Mouse (Mus musculus) gastrocnemius, adult 2 months (tissue): ENCODE data around the gene Fmo2. TPM values are rescaled to one million over a fixed set of nuclear protein-coding genes. Genes with fewer than 3 reads are reported as not detected.

Experiments
- DNase-seq: peaks from one replicate; pipeline ENCODE4 v3.0.0; 2022
- H3K27ac ChIP-seq: fragments of 200-600 bp; 2 replicates; pipeline ENCODE4 v1.8.1; 2022; ENCODE audit warnings: mild to moderate bottlenecking
- H3K4me3 ChIP-seq: fragments of 200-600 bp; 2 replicates; pipeline ENCODE4 v1.8.1; 2022; ENCODE audit warnings: mild to moderate bottlenecking, moderate library complexity
- CTCF ChIP-seq: fragments of 200-600 bp; IDR thresholded peaks from 2 replicates; pipeline ENCODE4 v1.8.1; 2022; ENCODE audit warnings: antibody characterized with exemption, mild to moderate bottlenecking, moderate library complexity
- intact Hi-C: fragments of 180-260 bp; cut with DNase I; formaldehyde crosslinking; loops from one replicate; pipeline ENCODE4 v1.15.1; 2025
- long read RNA-seq, 2 experiments: library from polyadenylated mRNA; stranded (forward); transcript quantifications; one replicate each; pipeline ENCODE4 v2.0.0; 2021
- total RNA-seq, 2 experiments: library from RNA; stranded (reverse); gene quantifications; 2 replicates each; pipeline ENCODE4 v1.2.3; 2021

Gene Fmo2
- 10 to 100 TPM; 16.3 to 17.7 TPM for total RNA-seq
- long read RNA-seq, experiment 1, full-length matches to known transcripts: 4 of 8 reads
- long read RNA-seq, experiment 1, partial matches to known transcripts: 0 of 8 reads
- long read RNA-seq, experiment 1, other reads (novel, unspliced or antisense): 4 of 8 reads
- long read RNA-seq, experiment 2, full-length matches to known transcripts: 4 of 7 reads
- long read RNA-seq, experiment 2, partial matches to known transcripts: 0 of 7 reads
- long read RNA-seq, experiment 2, other reads (novel, unspliced or antisense): 3 of 7 reads

DNA sequence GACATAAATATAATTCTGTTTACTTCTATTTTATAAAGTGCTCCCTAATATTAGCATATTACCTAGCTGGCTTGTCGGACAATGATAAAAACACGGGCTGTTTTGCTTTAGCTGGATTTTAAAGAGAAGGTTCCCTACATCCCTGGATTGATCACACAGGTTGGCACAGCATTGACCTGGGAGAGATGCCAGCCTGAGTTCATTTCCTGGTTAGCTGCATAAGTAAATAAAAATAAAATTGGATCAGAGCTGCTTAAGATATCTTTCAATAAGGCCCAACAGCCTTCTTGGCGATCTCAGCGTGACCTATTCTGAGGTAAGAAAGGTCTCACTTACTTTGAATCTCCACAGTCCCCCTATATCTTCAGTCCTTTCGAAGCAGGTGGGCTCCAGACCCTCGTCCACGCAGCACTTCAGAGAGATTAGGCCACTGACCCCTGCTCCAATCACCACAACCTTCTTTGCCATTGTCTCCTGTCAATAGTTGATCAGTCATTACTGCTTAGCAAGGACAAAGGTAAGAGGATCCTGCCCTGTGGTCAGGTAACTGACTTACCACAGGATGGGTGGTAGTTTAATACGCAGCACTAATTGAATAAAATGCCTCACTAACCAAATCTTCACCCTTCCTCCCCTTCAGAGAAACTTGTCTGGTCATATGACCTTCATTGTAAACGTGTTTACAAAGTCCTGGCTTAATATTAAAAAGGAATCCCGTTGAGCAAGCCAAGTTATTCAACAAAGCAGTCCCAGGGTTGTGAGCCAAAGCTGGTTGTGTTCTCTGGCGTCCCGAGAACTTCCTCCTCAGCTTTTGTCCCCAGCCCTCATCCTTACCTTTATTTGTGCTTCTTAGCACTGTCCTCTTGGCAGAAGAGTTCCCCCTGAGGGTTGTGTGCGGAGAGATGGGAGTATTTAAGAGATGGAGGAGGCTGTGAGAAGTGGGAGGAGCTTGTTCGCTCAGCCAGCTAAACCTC lies at the start of gene Fmo2:
Gene Fmo2, minus strand, starts transcription at position 889 of the 974 bp plus-strand sequence.
- no peak for TF ChIP-seq CTCF
- intact Hi-C loops: loop anchor here (5.0 kb wide), 2 partner anchors 39 to 159 kb away; partner anchors contain the start of gene Fmo6
- peak within 1 kb of the TSS; percentile 65 for H3K4me3 ChIP-seq
- H3K27ac ChIP-seq: peak within 1 kb of the TSS; percentile 88
- peak; percentile 57 for DNase-seq

GRCm38 (mm10) chr1:162947934-162948333 lies 49.4 kb upstream of the Fmo2 start:
- no peak for DNase-seq
- intact Hi-C loops: no loop called here
- TF ChIP-seq CTCF: no peak
- Histone ChIP-seq H3K27ac (no peak overlapping the region), H3K4me3 (no peak overlapping the region)

DNA sequence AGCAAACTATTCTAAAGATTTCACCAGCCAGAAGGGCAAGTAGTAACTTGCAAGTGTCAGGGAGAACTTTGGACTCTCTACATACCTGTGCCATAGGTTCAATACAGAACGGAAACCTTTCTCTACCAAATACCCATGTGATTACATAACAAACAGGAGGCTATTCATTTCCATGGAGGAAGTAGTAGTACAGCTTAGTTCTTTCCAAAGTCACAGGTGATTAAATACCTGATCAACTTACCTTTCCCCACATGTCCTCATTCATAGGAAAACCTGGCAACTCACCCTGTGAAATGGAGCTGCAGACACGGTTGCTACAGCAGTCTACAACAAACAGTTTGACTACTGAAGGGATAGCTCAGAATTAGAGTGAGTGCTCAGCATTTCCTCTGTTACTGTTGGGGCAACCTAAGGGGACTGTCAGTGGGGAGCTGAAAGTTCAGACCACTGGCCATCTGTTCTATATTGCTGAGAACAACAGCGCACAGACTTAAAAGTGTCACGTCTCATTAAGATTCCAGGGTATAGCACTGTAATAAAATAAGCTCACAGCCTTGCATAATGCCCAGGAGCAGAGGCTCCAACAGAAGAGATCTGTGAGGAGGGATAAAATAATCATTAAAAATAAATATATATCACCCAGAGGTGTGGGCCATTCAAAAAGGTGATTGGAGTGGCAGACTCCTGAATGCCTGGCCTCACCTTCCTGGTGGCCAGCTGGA lies 48.5 kb upstream of the Fmo2 start:
- no peak for DNase-seq
- no peak for TF ChIP-seq CTCF
- no peak overlapping the region for H3K4me3 ChIP-seq
- intact Hi-C loops: no loop called here
- no peak overlapping the region for H3K27ac ChIP-seq

GRCm38 (mm10) chr1:162943700-162944099 lies 45.2 kb upstream of the Fmo2 start:
- intact Hi-C loops: no loop called here
- DNase-seq: no peak
- no peak for TF ChIP-seq CTCF
- Histone ChIP-seq H3K4me3 (no peak overlapping the region), H3K27ac (no peak overlapping the region)

- Histone ChIP-seq H3K4me3 (no peak overlapping the region), H3K27ac (peak overlapping the region; percentile 68)
- peak; percentile 35 for DNase-seq
- no peak for TF ChIP-seq CTCF
- intact Hi-C loops: loop anchor here (5.0 kb wide), 1 partner anchor 42 kb away; the partner anchor contains the start of gene Fmo2
Observed at GRCm38 (mm10) chr1:162938696-162939351, 40.3 kb upstream of the Fmo2 start.

DNA sequence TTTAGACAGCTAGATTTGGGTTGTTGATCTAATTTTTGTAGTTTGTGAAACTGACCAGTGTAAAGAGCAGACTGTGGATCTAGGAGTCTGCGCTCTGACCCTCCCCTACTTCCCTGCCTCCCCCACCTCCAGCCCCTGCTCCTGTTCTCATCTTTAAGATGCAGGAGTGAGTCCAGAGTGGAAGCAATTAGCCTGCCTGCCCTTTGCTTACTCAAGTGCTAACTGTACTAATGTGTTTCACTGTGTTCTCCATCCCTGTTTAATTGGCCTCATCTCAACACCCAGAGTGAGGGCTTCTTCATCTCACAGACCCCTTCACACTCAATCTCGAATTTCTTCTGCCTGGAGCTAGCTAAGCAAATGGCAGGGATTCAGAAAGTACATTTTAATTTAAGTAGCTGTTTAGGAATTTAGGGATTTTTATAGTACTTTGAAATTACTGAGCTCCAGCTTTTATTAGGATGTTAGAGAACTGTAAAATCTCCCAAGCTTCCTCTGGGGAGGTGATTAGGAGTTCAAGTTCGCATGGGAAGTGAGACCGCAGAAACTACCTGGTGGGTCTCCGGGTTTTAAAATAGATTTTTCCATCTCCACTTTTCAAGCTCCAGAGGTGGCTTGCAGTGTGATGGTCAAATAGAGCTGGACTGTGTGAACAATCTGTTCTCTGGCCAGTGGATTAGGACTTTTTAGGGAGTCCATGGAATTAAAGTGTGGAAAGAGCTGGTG lies 39.6 kb upstream of the Fmo2 start:
- peak overlapping the region; percentile 68 for H3K27ac ChIP-seq
- TF ChIP-seq CTCF: no peak
- DNase-seq: no peak
- intact Hi-C loops: loop anchor here (5.0 kb wide), 1 partner anchor 41 kb away; the partner anchor contains the start of gene Fmo2
- H3K4me3 ChIP-seq: no peak overlapping the region

DNA sequence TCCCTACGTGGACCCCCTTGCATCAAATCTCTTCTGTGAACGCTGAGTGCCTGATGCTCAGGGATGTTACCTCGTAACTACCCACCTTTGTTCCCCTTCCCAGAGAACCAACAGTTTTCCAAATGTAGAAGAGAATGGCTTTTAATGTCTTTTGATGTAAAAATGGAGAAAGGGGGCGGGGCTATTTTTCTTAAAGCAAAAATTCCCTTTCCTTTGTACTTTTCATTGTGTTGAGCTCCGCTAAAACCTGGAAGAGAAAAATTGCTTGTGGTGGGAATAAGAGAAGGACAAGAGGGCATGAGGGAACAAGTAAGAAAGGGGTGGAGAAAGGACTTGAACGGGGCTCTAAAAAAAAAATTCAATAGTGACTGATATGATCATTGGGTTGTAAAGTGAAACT lies 38.9 kb upstream of the Fmo2 start, which contains the start of gene Fmo6:
Gene Fmo6, minus strand, starts transcription at position 101 of the 400 bp plus-strand sequence.
- no peak within 1 kb of the TSS for H3K4me3 ChIP-seq
- no peak for TF ChIP-seq CTCF
- no peak for DNase-seq
- intact Hi-C loops: loop anchor here (5.0 kb wide), 1 partner anchor 40 kb away; the partner anchor contains the start of gene Fmo2
- peak within 1 kb of the TSS; percentile 68 for H3K27ac ChIP-seq

DNA sequence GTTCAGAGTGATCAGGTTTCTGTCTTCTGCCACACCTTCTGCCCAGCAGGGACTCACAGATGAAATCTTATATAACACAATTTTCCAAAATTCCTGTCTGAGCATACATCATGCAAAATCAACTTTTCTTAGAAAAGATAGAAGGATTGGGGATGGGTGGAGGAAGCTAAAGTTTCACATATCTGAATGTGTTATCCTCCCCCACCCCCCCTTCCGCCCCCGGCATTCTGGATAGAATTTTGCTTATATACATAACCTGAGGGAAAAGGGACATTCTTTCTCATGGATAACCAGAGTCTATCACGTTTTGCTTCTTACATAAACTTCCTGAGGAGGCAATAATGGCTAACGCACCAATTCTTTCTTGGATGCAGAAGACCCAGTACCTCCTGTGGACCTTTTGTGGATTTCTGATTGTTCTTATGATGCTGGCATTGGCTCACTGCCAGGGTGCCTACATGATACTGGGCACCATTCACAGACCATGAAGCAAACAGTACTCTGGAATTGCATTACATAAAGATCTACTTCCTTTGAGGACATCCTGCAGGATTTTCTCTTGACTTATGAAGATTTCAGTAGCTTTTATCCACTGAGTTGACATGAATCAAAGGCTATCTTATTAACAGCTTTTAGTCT lies 36.0 kb upstream of the Fmo2 start:
- no peak for TF ChIP-seq CTCF
- Histone ChIP-seq H3K4me3 (no peak overlapping the region), H3K27ac (no peak overlapping the region)
- DNase-seq: no peak
- intact Hi-C loops: loop anchor here (5.0 kb wide), 1 partner anchor 37 kb away; the partner anchor contains the start of gene Fmo2

DNA sequence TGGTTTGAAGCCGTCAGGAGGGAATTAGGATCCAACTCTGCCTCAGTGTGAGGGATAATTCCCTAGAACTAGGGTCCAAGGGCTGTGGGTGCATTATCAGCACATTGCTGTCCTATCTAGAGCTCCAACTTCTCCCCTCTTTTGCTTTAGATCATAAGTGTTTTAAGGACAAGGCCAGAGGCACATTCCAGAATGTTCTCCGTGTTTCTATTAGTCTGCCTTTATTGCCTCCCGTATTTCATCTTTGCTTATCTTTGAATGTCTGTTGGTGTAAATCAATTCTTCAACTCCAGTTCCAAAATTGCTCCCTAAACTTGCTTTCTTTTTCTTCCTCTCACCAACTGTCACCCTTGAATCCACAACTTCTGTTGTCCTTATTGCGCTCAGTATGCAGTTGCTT lies 33.9 kb upstream of the Fmo2 start:
- TF ChIP-seq CTCF: no peak
- Histone ChIP-seq H3K4me3 (no peak overlapping the region), H3K27ac (peak overlapping the region; percentile 82)
- intact Hi-C loops: no loop called here
- DNase-seq: no peak

- TF ChIP-seq CTCF: no peak
- peak overlapping the region; percentile 82 for H3K27ac ChIP-seq
- H3K4me3 ChIP-seq: no peak overlapping the region
- DNase-seq: no peak
- intact Hi-C loops: no loop called here
Observed at GRCm38 (mm10) chr1:162931880-162932279, 33.4 kb upstream of the Fmo2 start.

GRCm38 (mm10) chr1:162931310-162931875 lies 32.9 kb upstream of the Fmo2 start:
- no peak overlapping the region for H3K4me3 ChIP-seq
- no peak for TF ChIP-seq CTCF
- intact Hi-C loops: no loop called here
- H3K27ac ChIP-seq: peak overlapping the region; percentile 82
- DNase-seq: no peak
